Mouse (Mus musculus): ENCODE data around the gene Dnajc7.
"Not testable (repeated sequence)": the region's sequence is repeated elsewhere in the genome, so short reads cannot be mapped to it uniquely, and the experiment has no call there.

Dnajc7 gene

DNA sequence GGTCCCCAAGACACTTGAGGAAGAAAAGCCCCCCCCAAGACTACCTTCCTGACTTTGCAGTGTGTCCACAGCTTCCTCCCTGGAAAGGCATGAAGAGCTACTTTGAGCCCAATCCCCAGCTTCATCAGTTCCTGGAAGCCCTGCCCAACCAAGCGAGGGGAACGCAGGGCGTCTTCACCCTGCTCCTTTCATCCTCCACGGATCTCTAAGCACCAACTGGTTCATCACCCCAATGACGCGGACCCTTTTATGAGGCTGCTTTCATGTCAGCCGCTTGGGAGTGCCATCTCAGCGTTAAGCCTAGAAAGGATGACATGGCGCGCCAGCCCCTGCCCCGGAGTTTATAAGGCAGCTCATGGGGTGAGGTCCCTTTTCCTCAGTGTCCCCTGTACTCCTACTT lies at the start of gene Dnajc7:
Gene Dnajc7 (minus strand): TSS at position 187 of the 400 bp plus-strand sequence.
- DNase-seq (ENCODE audit: low spot score): no peak

DNA sequence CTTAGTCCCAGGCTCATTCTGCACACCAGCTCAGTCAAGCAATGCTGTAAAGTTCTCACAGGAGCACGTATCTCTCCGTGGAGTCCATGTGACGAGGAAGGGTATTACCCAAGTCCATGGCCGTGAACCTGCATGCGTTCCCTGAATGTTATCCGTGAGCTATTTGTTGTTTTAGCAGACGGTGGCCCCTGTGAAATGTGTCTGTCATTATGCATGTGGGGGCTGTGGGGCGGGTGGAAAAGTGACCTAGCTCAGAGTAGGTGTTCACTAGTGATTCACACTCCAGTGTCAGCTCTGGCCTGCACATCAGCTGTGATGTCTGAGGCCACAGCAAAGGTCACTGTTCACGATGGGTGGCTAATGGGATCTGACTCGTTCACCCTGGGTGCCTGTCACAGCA lies 39.8 kb upstream of the Dnajc7 start:
- DNase-seq (ENCODE audit: low spot score): no peak

DNA sequence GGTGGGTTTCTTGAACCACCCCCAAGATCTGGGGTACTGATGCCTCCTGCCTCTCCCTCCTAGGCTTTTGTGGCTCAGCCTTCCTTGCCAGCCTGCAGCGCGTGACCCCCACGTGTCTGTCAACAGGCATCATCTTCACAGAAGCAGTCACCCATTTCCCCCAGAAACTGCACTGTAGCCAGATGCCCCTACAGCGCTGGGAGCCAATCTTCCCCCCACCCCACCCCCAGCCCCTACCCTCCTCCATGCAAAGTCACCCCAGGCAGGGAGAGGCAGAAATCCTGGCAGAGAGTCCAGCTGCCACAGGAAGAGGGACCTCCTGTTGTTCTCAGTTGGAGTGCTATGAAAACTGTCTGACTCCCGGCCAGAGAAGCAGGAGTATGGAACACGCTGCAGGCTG lies 36.5 kb upstream of the Dnajc7 start:
- DNase-seq (ENCODE audit: low spot score): no peak

DNA sequence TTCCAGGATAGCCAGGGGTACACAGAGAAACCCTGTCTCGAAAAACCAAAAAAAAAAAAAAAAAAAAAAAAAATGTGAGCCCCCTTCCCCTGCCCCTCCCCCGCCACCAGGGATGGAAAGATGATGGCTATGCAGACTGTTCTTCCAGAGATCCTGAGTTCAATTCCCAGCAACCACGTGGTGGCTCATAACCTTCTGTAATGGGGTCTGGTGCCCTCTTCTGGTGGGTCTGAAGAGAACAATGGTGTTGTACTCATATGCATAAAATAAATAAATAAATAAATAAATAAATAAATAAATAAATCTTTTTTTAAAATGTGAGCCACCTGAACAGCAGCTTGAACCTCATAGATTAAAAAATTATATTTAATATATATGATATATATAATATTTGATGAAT lies 35.6 kb upstream of the Dnajc7 start:
- DNase-seq (ENCODE audit: low spot score): not testable (repeated sequence)

DNA sequence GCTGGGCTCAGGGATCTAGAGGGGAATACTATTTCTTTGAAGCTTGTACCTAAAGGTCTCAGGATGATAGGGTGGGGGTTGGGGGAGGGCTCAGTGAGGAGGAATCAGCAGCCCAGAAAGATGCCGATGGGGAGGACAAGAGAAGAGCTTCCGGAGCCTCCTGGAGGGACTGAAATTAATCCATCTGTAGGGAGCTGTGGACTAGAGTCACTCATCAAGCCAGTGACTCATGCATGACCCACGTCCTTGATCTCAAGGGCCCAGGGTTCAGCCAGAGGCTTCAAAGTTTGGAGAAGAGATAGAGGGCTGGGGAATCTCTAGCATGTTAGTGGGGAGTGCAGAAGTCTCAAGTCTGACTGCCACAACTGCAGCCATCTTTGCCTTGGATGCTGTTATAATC lies 31.8 kb upstream of the Dnajc7 start:
- no peak for DNase-seq (ENCODE audit: low spot score)

DNA sequence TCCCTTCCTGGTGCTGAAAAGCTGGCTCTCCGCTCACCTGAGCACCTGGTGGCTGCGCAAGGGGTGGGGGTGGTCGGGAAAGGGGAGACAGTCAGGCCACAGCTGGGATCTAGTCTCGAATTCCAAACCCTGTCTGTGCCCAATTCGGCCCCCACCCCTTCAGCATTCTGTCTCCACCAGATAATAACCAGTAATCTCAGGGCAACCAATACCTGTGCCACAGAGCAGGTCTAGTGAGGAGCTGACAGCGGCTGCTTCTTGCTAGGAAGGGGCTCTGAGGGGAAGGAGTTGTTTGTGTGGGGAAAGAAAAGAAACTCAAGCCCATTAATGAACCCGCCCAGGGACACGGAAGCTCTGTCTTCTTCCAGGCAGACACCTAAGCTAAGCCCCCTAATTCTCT lies 31.2 kb upstream of the Dnajc7 start:
- DNase-seq (ENCODE audit: low spot score): no peak

DNA sequence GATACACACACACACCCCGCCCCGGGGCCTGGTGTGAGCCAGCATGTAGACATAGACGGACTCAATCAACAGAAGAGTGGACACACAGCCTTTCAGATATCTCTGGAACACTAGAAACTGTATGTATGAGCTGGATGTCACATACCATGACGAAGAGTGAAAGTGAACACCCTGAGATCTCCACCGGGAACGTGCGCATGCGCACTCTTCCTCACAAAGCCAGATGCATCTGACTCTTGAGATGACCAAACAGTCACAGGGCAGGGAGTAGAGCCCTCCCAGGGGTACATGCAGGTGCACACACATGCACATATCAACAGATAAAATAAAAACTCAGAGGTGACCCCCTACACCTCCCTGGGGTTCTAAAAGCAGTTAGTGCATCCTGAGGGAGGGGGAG lies 28.4 kb upstream of the Dnajc7 start:
- DNase-seq (ENCODE audit: low spot score): no peak

DNA sequence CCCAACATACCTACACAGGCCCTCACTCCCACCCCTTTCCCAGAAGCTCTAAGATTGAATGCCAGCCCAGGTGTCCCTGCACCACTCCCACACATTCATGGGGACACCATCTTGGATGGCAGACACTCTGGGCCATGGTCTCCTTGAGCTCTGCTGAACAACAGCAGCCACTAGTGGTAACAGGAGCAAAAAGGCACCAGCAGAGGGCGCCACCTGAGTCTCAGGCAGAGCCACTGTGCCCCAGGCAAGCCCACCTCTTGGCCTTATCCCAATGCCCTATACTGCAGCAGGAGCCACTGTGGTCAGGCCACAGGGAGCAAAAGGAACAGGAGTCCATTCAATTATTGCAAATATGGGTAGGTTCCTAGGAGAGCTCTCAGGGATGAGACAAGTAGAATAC lies 26.3 kb upstream of the Dnajc7 start:
- DNase-seq (ENCODE audit: low spot score): no peak

DNA sequence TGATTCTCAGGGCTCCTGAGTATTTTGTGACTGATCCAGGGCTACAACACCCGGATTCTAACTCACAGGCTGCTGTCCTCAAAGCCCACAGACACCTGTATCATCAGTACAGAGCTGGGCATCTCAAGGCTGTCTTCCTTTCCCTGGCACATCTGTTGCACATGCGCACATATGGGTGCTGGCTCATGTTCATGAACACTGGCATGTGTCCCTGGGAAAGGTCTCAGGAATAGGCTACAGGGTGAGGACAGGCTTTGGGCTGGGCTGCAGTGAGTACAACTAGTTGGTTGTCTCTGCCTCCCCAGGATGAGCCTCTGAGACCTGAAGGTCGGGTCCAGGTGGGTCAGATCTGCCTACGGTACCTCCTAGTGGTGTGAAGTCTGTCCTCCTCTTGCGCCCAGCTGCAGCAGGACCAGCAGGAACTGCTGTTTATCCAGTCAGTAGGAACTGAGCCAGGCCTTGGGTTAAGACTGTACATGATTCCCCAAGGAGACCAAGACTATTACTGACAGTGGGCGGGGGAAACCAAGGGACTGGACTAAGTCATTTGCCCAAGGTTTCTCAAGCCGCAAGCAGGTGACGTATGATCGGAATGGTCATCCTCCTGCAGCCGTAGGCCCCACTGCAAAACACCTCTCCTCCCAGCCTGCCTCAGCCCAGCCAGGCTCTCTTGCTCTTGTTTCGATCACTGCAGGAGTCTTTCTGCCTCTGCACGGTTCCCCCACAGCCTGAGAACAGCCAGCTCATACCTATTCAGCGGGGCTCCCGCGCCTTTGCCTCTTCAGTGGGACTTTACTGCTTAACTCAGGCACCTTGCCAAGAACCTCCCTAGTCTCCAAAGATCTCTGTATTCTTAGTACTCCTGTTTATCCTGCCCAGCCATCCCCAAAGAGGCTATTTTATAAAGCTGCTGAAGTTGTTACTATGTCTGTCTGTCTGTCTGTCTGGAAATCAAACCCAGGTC lies 23.9 kb upstream of the Dnajc7 start:
- DNase-seq (ENCODE audit: low spot score): no peak

DNA sequence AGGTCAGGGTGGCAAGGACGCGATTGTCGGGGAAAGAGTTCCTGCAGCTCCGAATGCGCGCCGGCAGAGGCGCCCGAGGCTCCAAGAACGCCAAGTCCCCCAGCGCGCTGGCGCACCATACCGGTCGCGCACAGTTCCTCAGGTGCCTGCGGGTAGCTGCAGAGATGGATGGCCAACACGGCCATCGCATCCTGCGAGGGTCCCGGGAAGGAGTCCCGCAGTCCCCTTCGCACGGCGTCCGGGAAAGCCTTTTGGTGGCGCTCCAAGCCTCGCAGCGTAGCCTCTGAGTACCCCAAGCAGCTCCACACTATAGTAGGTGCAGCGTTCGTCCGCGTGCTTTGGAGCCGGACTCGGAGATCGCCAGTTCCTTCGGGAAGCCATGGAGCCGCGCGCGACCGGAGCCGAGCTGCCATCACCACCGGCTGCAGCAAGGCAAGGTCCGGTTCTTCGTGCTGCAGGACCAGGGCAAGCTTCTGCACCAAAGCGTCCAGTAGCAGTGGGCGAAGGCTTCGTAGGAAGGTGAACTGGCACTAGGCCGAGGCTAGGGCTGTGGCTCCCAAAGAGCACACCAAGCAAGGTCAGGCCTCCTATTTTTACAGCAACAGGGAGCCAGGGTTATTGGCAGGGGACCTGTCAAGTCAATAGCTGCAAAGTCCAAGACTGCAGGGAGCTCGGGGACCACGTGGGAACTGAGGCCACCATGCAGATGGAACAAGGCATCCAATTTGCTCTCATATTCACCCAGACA lies 20.4 kb upstream of the Dnajc7 start:
- DNase-seq (ENCODE audit: low spot score): no peak

DNA sequence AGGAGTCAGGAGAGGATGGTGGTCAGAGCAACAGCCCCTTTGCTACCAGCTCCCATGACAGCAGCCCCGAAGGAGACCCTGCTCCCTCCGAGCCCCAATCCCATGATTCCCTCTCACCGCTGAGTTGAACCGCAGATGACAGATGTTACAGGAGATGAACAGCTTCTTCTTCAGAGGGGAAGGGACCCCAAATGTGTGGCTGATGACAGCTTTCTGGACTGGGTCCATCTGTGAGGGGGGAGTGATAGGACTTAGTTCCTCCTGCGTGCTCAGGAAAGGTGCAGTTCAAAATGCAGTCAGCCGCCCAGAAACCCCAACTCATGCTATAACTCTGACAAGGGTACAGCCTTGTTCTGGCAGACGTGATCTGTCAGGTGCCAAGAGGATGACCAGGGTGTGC lies 14.6 kb upstream of the Dnajc7 start:
- no peak for DNase-seq (ENCODE audit: low spot score)

DNA sequence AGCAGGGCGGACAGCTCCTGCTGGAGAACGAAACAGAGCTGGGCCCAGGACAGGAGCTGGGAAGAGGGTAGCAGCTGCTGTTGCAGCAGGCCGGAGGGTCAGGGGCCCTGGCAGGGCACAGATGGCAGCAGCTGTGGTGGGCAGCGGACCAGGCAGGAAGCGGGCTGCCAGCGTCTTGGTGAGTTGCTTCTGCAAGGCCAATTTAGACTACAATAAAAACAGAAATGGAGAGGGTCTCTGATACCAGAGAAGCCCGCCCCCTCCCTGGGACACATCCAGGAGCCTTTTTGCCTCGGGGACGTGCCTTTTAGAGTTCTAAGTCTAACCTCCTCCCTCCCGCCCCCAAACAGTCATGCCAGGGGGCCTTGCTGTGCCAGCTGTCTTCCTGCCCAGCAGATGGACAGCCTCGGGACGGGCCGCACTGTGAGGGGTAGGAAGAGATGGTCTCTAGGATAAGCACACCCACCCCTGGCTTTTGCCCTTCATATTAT lies 8.9 kb upstream of the Dnajc7 start:
- no peak for DNase-seq (ENCODE audit: low spot score)

DNA sequence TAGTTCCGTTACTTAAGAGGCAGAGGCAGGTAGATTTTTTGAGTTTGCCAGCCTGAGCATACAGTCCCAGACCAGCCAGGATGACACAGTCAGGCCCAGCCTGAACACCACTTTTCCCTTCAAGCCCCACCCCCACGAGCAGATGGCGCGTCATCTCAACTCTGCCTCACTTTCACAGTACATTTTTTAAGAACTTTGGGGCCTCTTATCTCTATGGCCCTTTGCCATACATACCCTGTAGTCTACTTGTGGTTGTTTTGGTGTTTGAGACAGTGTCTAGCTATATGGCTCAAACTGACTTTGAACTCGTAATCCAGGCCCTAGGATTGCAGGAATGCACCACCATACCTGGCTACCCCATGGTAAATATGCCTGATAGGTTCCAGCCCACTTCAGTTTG lies 8.1 kb upstream of the Dnajc7 start:
- no peak for DNase-seq (ENCODE audit: low spot score)

DNA sequence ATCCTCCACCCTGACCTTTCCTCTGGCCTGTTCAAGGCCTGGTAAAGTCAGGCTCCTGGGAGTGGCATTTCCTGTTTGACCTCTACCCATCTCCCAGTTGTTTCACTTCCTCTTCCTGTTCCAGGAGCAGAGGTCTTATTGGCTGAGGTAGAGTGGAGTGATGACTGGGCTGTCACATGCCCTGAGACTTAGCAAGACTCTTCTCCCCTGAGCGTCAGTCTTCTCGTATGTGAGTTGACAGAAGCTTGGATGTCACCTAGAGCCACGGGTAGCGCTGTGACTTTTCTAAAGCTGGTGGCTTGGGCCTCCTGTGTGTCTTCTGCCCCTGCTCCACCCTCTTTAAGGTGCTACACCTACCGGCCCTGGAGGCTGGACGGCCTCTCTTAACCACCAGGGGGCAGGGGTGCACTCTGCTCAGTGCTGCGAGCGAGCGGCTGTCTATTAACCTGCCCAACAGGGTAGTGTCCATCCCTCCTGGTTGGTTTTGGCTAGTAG lies 6.8 kb upstream of the Dnajc7 start:
- DNase-seq (ENCODE audit: low spot score): peak; percentile 71

DNA sequence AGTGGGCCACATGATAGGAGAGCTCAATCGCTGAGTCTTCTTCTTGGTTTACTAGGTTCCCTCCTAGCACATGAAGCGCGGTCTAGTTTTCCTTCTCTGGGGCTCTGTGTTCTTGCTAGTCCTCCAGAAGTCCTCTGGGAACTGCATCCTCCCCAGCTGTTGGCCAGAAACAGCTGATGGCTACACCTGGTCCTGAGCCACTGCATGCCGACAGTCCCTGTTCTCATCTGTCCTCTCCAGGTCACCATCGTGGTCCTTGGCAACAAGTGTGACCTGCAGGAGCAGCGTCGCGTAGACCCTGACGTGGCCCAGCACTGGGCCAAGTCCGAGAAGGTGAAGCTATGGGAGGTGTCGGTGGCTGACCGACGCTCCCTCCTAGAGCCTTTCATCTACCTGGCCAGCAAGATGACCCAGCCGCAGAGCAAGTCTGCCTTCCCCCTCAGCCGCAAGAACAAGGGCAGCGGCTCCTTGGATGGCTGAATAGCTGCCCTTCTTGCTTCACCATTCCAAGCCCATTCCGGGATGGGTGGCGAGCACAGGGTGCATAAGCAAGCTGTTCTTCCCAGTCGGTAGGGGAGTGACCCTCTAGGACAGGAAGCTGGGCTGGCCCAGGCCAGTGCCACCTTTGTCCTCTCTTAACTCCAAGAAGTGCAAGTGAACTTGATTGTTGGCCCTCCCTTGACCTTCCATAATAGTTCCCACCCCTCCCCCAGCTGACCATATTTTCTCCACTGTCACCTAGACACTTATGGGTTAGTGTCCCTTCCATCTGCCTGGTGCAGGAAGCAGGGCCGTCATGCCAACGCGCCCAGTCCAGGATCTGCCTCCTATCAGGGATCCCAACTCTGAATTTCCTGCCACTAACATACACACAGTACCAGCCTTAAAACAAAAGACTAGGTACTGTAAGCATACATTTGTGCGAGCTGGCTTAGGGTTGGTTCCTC lies 6.1 kb upstream of the Dnajc7 start:
- DNase-seq (ENCODE audit: low spot score): no peak

DNA sequence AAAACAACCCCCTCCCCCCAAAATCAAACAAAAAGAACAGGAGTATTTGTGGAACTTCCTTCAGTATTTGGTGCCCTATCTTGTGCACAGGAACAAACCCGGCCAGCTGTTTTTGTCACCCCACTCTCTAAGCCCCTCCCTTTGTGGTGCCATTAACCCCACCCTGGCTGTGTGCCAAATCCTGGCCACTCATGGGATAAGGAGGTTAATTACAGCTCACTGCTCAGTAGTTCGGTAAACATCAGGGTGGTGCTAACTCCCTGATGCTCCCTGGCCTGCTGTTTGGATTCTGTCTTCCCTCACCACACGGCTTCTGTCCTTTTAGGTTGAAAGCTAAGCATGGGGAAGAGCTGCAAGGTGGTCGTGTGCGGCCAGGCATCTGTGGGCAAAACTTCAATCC lies 3.9 kb upstream of the Dnajc7 start:
- no peak for DNase-seq (ENCODE audit: low spot score)

DNA sequence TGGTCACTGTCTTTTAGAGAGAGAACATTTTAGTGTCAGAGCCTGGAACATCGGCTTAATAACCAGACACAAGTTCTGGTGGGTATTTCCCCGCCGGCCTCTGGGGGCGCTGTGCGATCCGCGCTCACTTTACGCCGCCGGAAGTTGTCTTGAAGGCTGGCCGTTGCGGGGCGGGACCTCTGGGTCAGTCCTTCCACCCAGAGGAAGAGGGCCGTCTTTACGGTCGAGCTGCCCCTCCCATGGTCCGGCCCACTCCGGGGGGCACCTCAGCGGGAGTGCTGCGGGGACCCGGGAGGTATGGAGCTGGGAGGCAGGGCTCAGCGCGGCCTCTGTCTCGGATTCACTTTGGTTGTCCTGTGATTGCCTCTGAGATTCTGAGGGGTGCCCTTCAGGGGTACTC lies 2.7 kb upstream of the Dnajc7 start:
- peak; percentile 94 for DNase-seq (ENCODE audit: low spot score)

DNA sequence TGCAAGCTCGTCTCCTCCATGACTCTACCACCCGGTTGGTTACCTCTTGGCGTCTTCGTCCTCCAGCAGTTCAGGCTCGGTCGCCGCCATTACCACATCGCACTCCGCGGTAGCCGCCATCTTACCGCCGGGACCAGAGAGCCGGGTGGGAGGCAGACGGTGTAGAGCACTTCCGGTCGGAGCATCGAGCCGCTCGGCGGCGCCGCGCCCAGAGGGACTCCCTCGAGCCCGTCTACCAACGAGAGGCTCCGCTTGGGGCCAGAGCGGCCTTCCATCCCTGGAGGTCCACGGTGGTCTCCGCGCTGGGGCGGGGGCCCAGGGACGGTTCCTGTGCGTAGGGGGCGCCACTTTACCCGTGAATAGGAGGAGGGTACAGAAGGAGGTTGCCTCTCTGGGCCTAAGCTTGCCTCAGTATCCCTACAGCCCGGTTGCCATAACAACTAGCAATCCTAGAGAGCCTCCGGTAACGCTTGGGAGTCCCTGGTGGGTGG lies 438 bp downstream of the Dnajc7 start:
- peak; percentile 96 for DNase-seq (ENCODE audit: low spot score)

DNA sequence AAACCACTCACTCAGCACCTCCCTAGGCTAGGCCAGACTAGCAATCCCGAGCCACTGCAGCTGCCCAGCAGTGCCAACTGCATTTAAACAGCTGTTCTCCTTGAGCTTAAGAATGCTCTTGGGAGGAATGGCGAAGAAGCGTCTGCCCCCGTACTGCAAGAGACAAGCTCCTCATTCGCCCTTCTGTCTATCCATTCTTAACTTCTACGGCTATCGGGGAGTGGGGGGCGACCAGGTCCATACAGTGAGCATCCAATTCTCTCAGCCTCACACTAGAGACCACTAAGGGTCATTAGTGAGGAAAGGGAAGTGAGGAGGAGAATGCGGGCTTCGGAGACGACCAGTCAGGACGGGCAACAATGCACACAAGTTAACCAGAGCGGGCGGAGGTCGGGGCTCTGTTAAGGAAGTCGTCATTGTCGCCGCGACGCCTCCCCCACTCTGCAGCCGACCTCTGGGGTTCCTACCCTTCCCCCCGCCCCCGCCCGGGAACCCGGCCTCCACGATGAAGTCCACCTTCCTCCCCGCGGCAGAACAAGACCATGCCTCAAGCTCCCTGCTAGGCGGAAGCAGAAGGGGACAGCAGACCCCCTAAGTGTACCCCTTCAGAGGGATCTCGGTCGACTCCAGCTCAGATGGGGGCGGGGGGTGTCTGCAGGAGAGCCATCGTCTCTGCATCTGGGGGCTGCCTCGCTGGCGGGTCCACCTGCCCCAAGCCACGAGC lies 1.0 kb downstream of the Dnajc7 start, which contains the start of gene Nkiras2:
Gene Nkiras2 (plus strand): TSS at position 484 of the 724 bp plus-strand sequence.
- DNase-seq (ENCODE audit: low spot score): peak; percentile 63

DNA sequence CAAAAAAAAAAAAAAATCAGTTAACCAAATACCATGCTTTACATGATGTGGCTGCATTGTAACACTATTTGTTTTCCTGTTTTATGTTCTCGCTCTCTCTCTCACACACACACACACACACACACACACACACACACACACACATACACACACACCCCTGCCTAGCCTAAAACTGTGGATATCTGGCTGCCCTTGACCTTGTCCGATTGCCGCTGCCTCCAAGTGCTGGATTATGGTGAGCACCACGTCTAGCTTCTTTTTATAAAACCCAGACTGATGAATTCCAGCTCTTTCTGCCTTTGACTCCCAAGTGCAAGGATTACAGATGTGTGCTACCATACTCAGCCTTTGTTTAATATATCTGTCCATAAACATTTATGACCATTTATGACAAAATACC lies 2.5 kb downstream of the Dnajc7 start:
- DNase-seq (ENCODE audit: low spot score): no peak

DNA sequence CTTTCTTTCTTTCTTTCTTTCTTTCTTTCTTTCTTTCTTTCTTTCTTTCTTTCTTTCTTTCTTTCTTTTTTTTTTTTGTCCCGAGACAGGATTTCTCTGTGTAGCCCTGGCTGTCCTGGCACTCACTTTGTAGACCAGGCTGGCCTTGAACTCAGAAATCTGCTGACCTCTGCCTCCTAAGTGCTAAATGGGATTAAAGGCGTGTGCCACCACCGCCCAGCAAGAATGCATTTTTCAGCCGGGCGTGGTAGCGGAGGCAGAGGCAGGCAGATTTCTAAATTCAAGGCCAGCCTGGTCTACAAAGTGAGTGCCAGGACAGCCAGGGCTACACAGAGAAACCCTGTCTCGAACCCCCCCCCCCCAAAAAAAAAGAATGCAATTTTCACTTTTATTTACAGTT lies 3.1 kb downstream of the Dnajc7 start:
- DNase-seq (ENCODE audit: low spot score): not testable (repeated sequence)

All from ovary, postnatal 36 days (tissue).